Mouse (Mus musculus) ES-E14 (cell line): ENCODE measurements around the gene Dhrs7b.

Experiments
- CHD2 ChIP-seq: IDR thresholded peaks from 2 replicates; pipeline ENCODE4 v1.6.1; 2014; ENCODE audit warnings: mild to moderate bottlenecking, low read depth, low read length, inconsistent platforms
- HCFC1 ChIP-seq: IDR thresholded peaks from 2 replicates; pipeline ENCODE4 v1.6.1; 2012; ENCODE audit warnings: low read length, inconsistent platforms, borderline replicate concordance; ENCODE audit not compliant: insufficient read depth
- MAFK ChIP-seq: IDR thresholded peaks from 2 replicates; pipeline ENCODE4 v1.6.1; 2014; ENCODE audit warnings: mild to moderate bottlenecking, low read depth, low read length, inconsistent platforms; ENCODE audit not compliant: insufficient read depth
- ZC3H11A ChIP-seq: IDR thresholded peaks from 2 replicates; pipeline ENCODE4 v1.6.1; 2012; ENCODE audit warnings: low read depth, mild to moderate bottlenecking, inconsistent platforms, low read length, borderline replicate concordance

DNA sequence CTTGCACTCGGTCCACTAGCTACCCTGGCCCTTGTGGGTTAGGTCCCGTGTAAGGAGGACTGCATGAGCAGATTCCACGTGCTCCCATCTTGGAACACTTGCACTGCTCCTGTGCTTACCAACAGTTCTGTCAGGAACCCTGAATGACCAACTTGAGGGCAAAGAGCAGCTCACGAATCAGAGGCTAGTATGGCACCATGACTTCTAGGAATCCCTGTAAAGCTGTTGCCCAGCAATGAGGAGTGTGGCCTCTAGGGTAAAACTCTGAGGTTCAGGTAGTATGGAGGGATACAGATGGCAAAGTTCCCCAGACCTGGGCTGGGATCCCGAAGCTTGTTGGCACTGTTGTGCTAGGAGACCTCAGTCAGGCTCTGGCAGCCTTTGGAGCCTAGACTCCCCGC is 73.2 kb downstream of the Dhrs7b start:
- TF ChIP-seq CHD2 (no peak), ZC3H11A (no peak), MAFK (no peak), HCFC1 (no peak)
